Mouse (Mus musculus): ENCODE results near the gene Ripk4.

Gene Ripk4

DNA sequence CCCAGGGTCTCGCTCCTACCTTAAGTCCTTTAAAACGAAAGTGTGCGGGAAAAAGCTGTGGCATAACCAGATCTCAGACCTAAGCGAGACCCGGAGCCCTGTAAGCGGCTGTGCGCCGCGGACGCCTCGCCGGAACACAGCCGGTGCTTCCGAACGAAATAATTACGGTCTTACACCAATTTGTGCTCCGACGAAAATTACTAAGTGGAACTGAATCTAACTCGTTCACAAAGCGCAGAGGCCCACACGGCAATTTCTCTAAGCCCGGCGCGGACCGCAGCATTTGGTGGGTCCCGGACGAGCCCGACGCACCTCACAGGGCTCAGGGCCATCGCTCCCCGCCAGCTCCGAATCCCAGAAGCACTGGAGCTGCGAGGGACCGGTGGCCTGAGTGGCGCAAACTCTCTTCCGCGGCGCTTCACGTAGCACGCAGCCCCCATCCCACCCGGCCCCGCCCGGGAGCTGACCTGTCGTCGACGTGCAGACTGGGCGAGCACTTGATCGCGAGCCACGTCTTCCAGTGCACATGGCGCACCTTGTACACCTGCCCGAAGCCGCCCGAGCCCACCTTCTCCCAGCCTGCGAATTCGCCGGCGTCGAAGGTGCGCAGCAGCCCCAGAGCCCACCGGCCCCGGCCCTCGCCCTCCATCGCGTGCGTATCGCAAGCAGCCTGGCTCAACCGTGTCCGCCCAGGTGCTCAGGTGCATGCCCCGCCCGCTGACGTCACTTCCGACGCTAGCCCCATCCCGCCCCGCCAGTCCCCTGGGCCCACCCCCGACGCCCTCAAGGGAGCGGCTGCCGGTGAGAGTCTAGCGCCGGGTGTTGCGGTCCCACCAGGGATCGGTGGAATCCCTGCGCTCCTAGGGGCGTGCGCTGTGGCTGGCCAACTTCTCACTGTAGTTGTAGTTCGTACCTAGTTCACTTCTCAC lies at the start of gene Ripk4:
Gene Ripk4, minus strand, starts transcription at position 727 of the 929 bp plus-strand sequence.
- no peak for DNase-seq

GRCm38 (mm10) chr16:97808881-97809280 lies 45.3 kb upstream of the Ripk4 start:
- DNase-seq: no peak

DNA sequence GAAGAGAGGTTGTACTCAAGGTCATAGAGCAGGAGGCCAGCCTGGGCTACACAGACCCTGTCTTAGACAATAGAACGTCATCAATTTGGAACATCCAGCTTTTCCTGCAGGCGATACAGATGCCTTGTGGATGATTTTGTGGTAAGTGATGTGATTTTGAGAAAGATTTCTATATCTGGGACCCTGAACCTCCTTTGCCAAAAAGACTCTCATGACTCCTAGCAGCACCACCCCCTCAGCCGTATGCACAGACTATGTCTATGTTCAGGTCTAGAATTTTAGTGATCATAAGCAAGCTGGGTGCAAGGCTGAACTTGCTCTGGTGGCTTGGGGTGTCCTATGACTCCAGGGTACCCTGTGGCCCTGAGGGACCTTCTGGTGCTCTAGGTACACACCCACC lies 42.1 kb upstream of the Ripk4 start:
- DNase-seq: no peak

GRCm38 (mm10) chr16:97804680-97805547 lies 41.3 kb upstream of the Ripk4 start:
- DNase-seq: peak; percentile 87

DNA sequence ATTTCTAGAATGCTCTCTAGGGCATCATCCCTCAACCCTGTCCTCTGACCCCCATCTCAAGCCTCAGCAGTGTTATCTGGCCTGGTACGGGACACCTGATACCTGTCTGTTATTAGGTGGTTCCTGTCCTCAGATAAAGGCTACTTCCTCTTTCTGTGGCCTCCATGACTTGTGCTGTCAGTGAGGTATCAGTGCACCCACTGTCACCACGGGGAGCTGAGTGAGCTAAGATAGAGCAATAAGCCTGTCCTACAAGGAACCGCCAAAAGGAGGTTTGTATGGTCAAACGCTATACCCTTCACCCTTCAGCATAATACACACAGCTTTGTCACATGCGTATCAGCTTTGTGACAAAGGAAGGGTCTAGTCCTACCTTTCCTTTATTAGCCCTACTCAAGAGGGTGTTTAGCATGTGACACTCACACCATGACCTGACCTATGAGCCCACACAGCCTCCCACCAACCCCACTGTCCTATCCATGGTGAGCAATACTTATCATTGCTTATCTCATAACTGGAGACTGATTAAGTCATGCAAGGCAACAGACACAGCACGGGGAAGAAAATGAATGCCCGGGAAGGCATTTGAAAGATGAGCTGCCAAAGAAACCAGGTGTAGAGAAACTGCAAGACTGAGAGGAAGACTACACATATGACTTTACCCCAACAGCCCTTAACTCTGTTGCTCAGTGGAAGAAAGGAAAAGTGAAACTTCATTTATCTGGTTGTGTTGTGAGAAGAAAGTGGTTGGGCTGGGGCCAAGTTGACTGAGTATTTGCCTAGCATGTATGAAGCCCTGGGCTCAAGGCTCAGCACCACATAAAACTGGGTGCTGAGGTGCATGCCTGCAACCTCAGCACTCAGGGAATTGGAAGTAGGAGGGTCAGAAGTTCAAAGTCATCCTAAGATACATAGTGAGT lies 34.6 kb upstream of the Ripk4 start:
- DNase-seq: no peak

- DNase-seq: no peak
Measured at GRCm38 (mm10) chr16:97797212-97797611, 33.6 kb upstream of the Ripk4 start.

DNA sequence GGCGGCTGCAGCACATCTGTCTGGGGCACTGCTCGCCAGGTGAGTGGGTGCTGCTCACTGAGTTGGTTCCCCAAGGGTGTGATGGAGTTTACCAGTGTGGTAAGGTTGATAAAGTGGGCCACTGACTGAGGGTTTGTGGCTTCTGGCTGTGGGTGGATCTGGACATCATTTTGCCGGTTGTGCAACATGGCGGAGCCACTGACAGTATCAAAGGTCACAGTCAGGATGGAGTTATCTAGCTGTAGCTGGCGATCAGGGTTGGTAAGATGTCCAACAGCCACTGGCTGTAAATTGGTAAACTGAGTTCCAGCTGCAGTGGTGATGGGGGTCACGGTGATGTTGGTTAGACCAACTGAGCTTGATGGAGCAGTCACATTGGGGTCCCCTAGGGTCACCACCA lies 30.7 kb upstream of the Ripk4 start:
- no peak for DNase-seq

- DNase-seq: no peak
Measured at GRCm38 (mm10) chr16:97783057-97783456, 19.5 kb upstream of the Ripk4 start.

GRCm38 (mm10) chr16:97778353-97779025 lies 14.9 kb upstream of the Ripk4 start:
- DNase-seq: peak; percentile 63

DNA sequence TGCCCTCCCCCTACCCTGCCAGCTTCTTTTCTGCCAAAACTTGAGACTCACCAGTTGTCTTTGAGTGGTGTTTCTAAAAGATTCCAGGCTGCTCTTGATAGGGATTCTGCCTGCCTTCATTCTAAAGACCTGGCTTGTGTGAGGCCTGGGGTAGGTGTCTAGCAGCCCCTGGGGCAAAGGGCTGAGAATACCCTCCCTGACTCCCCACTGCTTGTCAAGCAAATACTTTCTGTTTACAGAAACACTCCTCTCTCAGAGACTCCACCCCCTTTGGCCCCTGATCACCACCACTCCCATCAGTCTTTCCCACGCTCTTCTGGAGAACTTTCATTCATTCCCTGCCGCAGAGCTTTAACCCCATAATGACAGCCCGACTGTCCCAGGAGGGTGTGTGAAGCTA lies 2.9 kb upstream of the Ripk4 start:
- no peak for DNase-seq

GRCm38 (mm10) chr16:97764626-97765025 lies 1.0 kb upstream of the Ripk4 start:
- no peak for DNase-seq

- no peak for DNase-seq
Measured at GRCm38 (mm10) chr16:97763990-97764340, 378 bp upstream of the Ripk4 start.

DNA sequence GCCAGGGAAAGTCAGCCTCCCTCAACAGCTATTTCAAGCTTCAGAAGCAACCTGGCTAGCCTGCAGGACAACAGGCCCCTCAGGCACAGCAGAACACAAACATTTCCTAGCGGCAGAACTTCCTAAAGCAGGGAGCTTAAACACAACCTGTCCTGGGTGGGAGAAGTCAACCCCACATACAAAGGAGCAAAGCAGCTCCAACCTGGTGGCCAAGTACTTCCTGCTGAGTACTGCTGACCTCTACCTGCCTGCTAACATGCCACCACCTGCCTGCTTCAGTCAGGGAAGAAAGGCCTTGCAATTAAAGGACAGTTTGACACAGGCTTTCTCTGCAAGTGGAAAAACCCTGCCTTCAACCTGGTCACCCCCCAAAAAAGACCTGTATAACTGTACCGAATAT lies 1.8 kb downstream of the Ripk4 start:
- DNase-seq: no peak

DNA sequence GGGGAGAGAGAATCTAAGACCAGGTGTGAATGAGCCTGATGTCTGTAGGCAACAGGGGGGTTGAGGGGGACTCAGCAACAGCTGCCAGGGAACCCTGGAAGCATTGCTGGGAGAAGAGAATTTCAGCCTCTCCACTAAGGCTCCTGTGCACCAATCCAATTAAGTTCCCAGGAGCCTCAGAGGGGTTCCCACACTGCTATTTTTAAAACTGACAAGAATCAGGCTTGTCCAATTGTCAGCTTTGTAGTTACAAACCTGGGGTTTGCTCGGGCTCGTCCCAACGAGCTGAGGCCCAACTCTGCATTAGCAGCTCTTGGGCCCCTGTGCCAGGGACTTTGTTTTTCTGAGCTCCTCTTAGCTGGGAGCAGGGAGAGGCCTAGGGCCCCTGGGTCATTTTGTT lies 3.9 kb downstream of the Ripk4 start:
- no peak for DNase-seq

DNA sequence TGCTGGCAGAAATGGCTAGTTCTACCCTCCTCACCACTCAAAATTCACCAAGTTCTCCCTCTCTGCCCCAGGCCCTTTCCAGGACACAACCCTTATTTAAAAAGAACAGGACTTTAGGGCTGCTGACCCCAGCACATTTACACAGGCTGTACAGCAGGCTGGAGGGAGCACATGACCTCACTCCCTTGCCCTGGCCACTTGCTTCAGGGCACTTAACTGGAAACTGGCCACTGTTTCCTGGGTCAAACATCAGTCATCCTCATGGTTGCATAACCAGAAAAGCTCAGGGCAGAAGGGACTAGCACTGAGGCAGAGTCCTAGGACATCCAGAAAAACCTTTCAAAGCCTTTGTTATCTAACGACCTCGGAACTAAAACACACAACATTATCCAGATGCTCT lies 5.3 kb downstream of the Ripk4 start:
- no peak for DNase-seq

DNA sequence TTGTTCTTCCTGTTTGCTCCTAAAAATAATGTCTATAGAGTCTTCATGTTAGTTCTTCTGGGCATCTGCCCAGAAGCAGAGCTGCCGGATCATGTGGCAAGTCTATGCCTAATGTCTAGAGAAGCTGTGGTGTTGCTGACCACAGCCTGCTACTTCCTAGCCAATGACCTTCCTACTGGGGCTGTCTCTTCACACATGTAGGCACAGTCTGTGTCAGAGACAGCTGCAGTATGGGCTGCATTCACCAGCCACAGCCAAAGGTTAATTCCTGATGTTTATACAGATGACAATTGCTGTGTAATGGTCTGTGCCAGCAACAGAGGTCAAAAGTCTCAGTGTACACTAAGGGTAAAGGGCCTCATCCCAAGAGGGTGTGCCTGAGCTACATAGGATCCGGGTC lies 7.1 kb downstream of the Ripk4 start:
- no peak for DNase-seq

GRCm38 (mm10) chr16:97752316-97752941 lies 11.2 kb downstream of the Ripk4 start:
- no peak for DNase-seq

DNA sequence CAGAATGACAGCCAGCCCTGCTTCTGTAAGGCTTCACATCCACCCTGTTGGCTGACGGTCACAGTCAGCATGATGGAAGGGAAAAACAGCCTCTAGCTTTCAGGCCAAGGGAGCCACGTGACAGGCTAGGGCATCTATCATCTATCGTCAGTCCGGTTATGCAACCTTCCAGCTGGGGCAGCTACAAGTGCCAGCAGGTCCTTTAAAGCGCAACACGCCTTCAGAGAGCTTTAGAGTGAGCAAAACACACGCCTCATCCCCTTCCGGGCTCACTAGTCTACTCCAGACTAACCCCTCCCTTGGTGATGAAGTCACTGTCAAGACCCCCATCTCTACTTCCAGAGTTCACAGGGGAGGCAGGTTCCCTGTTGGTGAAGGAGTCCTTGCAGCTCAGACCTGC lies 11.7 kb downstream of the Ripk4 start:
- peak; percentile 65 for DNase-seq

DNA sequence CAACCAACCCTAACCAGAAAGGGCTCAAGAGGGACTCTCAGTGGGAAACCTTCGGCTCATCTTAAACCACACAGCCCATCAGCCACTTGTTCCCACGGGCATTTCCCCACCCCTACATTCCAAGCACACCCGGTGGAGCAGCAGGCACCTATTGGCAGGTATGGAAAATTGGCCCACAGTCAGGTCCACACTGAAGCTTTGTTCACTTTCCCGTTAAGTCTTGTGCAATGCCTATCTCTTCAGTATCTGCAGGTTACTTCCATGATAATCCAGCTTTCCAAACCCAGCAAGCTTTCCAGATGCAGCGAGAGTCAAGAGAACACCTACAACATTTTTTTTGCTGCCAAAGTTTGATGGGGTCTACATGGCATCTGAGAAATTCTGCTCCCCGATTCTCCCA lies 15.2 kb downstream of the Ripk4 start:
- DNase-seq: no peak

GRCm38 (mm10) chr16:97738030-97738429 lies 25.6 kb downstream of the Ripk4 start:
- no peak for DNase-seq

DNA sequence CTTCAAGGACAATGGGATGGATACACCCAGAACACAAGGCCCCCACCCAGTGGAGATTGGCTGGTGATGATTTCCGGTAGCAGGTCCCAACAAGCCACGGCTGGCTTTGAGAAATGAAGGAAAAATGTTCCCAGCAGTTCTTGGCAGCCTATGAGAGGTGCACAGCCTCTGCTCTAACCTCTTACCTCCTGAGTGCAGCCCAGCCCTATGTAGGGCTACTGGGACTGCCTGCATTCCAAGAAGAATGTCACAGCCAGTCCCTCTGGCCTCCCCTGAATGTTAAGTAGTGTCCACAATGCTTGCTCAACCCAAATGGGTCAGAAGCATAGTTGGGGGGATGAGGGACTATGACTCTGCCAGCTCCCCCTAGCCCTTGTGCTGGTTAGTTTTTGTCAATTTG lies 27.0 kb downstream of the Ripk4 start:
- DNase-seq: peak; percentile 18
